Mouse (Mus musculus) myocyte (in vitro differentiated cells): ENCODE measurements around the gene Srpk2. TPM values are rescaled to one million over a fixed set of nuclear protein-coding genes. Genes with fewer than 3 reads are reported as not detected.
A peak's percentile ranks its signal among the peaks of the same experiment; 100 is the strongest.
"Not testable (repeated sequence)": the region's sequence is repeated elsewhere in the genome, so short reads cannot be mapped to it uniquely, and the experiment has no call there.

Experiments
- H3K27me3 ChIP-seq: one replicate; pipeline ENCODE4 v1.6.1; 2011; ENCODE audit not compliant: control insufficient read depth, insufficient read depth, insufficient read length
- H3K36me3 ChIP-seq: one replicate; pipeline ENCODE4 v1.6.1; 2011; ENCODE audit not compliant: control insufficient read depth, insufficient read depth
- H3K4me2 ChIP-seq: one replicate; pipeline ENCODE4 v1.6.1; 2011; ENCODE audit warnings: low read depth, control low read depth
- H3K4me3 ChIP-seq: one replicate; pipeline ENCODE4 v1.5.1; 2011; ENCODE audit warnings: mild to moderate bottlenecking, control low read depth, moderate library complexity
- H3K79me2 ChIP-seq: one replicate; pipeline ENCODE4 v1.6.1; 2011; ENCODE audit not compliant: control insufficient read depth, insufficient read depth
- H3ac ChIP-seq: one replicate; pipeline ENCODE4 v1.6.1; 2011; ENCODE audit not compliant: control insufficient read depth, insufficient read length
- CEBPB ChIP-seq: IDR thresholded peaks from 2 replicates; pipeline ENCODE4 v1.6.1; 2011; ENCODE audit warnings: mild to moderate bottlenecking, moderate library complexity; ENCODE audit not compliant: poor library complexity, insufficient read depth, severe bottlenecking
- E2F4 ChIP-seq: IDR thresholded peaks from one replicate; pipeline ENCODE4 v1.6.1; 2011; ENCODE audit warnings: mild to moderate bottlenecking, control low read depth, moderate library complexity; ENCODE audit not compliant: insufficient read depth
- MAX ChIP-seq: IDR thresholded peaks from one replicate; pipeline ENCODE4 v1.6.1; 2011; ENCODE audit warnings: low read depth, mild to moderate bottlenecking, control low read depth
- MYOD1 ChIP-seq, 3 experiments: IDR thresholded peaks; one replicate each; pipeline ENCODE4 v1.6.1; 2011; ENCODE audit warnings: control low read depth in 2 of 3, low read depth in 2 of 3, mild to moderate bottlenecking in 2 of 3, moderate library complexity in 1 of 3; ENCODE audit not compliant: insufficient read length in 2 of 3, control insufficient read depth in 1 of 3
- MYOG ChIP-seq, 3 experiments: IDR thresholded peaks; one replicate each; pipeline ENCODE4 v1.6.1; 2011; ENCODE audit warnings: control low read depth in 2 of 3, low read depth in 2 of 3, mild to moderate bottlenecking in 2 of 3; ENCODE audit not compliant: insufficient read length in 2 of 3, control insufficient read depth in 1 of 3, insufficient read depth in 1 of 3
- POLR2A ChIP-seq: IDR thresholded peaks from one replicate; pipeline ENCODE4 v1.6.1; 2011; ENCODE audit warnings: low read depth, mild to moderate bottlenecking, control low read depth, moderate library complexity; ENCODE audit not compliant: insufficient read length
- POLR2AphosphoS2 ChIP-seq: IDR thresholded peaks from one replicate; pipeline ENCODE4 v1.6.1; 2011; ENCODE audit warnings: low read depth, control low read depth; ENCODE audit not compliant: insufficient read length
- REST ChIP-seq: IDR thresholded peaks from one replicate; pipeline ENCODE4 v1.6.1; 2011; ENCODE audit warnings: mild to moderate bottlenecking, control low read depth, moderate library complexity; ENCODE audit not compliant: insufficient read depth, insufficient read length
- SRF ChIP-seq: IDR thresholded peaks from one replicate; pipeline ENCODE4 v1.6.1; 2011; ENCODE audit warnings: low read depth; ENCODE audit not compliant: control insufficient read depth, insufficient read length
- TCF12 ChIP-seq: IDR thresholded peaks from one replicate; pipeline ENCODE4 v1.6.1; 2011; ENCODE audit warnings: mild to moderate bottlenecking, control low read depth; ENCODE audit not compliant: poor library complexity, insufficient read depth, severe bottlenecking
- TCF3 ChIP-seq: IDR thresholded peaks from one replicate; pipeline ENCODE4 v1.6.1; 2011; ENCODE audit warnings: low read depth, control low read depth; ENCODE audit not compliant: insufficient read length
- USF1 ChIP-seq: IDR thresholded peaks from one replicate; pipeline ENCODE4 v1.6.1; 2011; ENCODE audit warnings: low read depth, mild to moderate bottlenecking, control low read depth, moderate library complexity
- polyA plus RNA-seq: library from polyadenylated mRNA; unstranded; fragments of >200 nt; fragmentation: generic; extraction: Trizol; gene quantifications from one replicate; pipeline ENCODE4 v1.2.1, GENCODE M21; 2012; ENCODE audit warnings: missing spikeins

Srpk2 gene
- polyA plus RNA-seq, 1 experiment = 8.1 TPM

GRCm38 (mm10) chr5:23560171-23560570 is 124.2 kb downstream of the Srpk2 start:
- Histone ChIP-seq H3K27me3 (no peaks in the 10 kb centered on the region), H3K79me2 (no peaks in the 10 kb centered on the region), H3K4me3 (no peak overlapping the region), H3K4me2 (no peak overlapping the region), H3ac (no peak overlapping the region), H3K36me3 (peaks cover 4% of the 10 kb centered on the region)
- no peak for TF ChIP-seq CEBPB
- no peak for TF ChIP-seq POLR2AphosphoS2
- TF ChIP-seq TCF3 = no peak
- no peak for TF ChIP-seq MYOG (IDR thresholded peaks at IDR 0.05; ENCODE audit: control insufficient read depth in 1 of 3, insufficient read depth in 1 of 3, insufficient read length in 2 of 3, low read depth in 2 of 3)
- TF ChIP-seq REST = no peak
- TF ChIP-seq MAX = no peak
- TF ChIP-seq USF1 = no peak
- no peak for TF ChIP-seq SRF
- TF ChIP-seq MYOD1 (IDR thresholded peaks at IDR 0.05; ENCODE audit: control insufficient read depth in 1 of 3, insufficient read length in 2 of 3, low read depth in 2 of 3) = no peak
- TF ChIP-seq POLR2A = no peak
- no peak for TF ChIP-seq TCF12
- no peak for TF ChIP-seq E2F4

GRCm38 (mm10) chr5:23556007-23556770 is 128.2 kb downstream of the Srpk2 start:
- Histone ChIP-seq H3K36me3 (no peaks in the 10 kb centered on the region), H3K4me2 (no peak overlapping the region), H3ac (no peak overlapping the region), H3K27me3 (no peaks in the 10 kb centered on the region), H3K79me2 (no peaks in the 10 kb centered on the region), H3K4me3 (no peak overlapping the region)
- TF ChIP-seq USF1 = no peak
- TF ChIP-seq POLR2A = no peak
- TF ChIP-seq REST = no peak
- TF ChIP-seq TCF12 = no peak
- no peak for TF ChIP-seq MYOD1 (IDR thresholded peaks at IDR 0.05; ENCODE audit: control insufficient read depth in 1 of 3, insufficient read length in 2 of 3, low read depth in 2 of 3)
- TF ChIP-seq E2F4 = no peak
- no peak for TF ChIP-seq POLR2AphosphoS2
- no peak for TF ChIP-seq MYOG (IDR thresholded peaks at IDR 0.05; ENCODE audit: control insufficient read depth in 1 of 3, insufficient read depth in 1 of 3, insufficient read length in 2 of 3, low read depth in 2 of 3)
- no peak for TF ChIP-seq TCF3
- no peak for TF ChIP-seq MAX
- no peak for TF ChIP-seq SRF
- no peak for TF ChIP-seq CEBPB

- H3K4me3 ChIP-seq, H3K36me3 ChIP-seq, H3K4me2 ChIP-seq, H3K27me3 ChIP-seq, H3ac ChIP-seq, H3K79me2 ChIP-seq: not testable (repeated sequence)
Observed at GRCm38 (mm10) chr5:23553338-23553737, 131.1 kb downstream of the Srpk2 start.

DNA sequence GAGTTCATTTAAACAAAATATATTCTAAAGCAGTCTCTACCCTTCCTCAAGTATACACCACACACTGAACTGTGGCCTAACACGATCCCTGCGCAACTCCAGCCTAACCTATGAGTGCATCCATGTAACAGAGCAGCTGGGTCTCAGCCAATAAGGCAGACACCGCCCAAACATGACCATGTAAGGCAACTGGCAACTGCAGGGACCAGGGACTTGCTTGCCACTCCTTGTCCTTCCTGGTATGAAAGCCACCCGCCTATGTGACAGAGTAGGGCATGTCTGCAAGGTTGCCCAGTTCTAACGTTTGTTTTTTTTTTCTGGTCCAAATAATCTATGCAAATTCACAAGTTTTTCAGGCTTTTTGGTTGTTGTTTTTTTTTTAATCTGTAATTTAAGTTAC is 132.7 kb downstream of the Srpk2 start:
- H3ac ChIP-seq = no peak overlapping the region
- H3K36me3 ChIP-seq = peaks cover 4% of the 10 kb centered on the region
- no peak overlapping the region for H3K4me3 ChIP-seq
- TF ChIP-seq SRF (peak; percentile 81), MYOG (IDR thresholded peaks at IDR 0.05; ENCODE audit: control insufficient read depth in 1 of 3, insufficient read depth in 1 of 3, insufficient read length in 2 of 3, low read depth in 2 of 3) (no peak)
- no peaks in the 10 kb centered on the region for H3K27me3 ChIP-seq
- no peak overlapping the region for H3K4me2 ChIP-seq
- no peaks in the 10 kb centered on the region for H3K79me2 ChIP-seq

DNA sequence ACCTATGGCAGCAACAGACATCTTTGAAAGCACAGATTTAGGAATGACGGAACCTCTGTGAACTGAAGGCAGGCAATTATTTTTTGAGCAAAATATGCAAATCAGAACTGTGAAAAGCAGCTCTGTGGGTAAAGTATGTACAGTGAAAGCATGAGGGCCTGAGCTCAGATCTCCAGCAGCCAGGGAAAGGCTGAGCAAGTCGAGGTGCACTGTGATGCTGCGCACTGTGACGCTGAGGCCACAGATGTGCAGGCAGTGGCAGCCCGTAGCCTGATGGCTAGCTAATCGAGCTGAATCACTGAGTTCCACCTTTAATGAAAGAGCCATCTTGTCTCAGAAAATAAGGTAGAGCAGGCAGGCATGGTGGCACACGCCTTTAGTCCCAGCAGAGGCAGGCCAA is 148.7 kb downstream of the Srpk2 start:
- TF ChIP-seq MYOD1 (IDR thresholded peaks at IDR 0.05; ENCODE audit: control insufficient read depth in 1 of 3, insufficient read length in 2 of 3, low read depth in 2 of 3) (no peak), CEBPB (no peak), MYOG (IDR thresholded peaks at IDR 0.05; ENCODE audit: control insufficient read depth in 1 of 3, insufficient read depth in 1 of 3, insufficient read length in 2 of 3, low read depth in 2 of 3) (no peak), POLR2A (no peak), TCF12 (no peak), POLR2AphosphoS2 (no peak), USF1 (no peak), REST (no peak), TCF3 (no peak), MAX (no peak)
- H3K4me2 ChIP-seq = no peak overlapping the region
- H3K27me3 ChIP-seq = no peaks in the 10 kb centered on the region
- no peak overlapping the region for H3K4me3 ChIP-seq
- peaks cover 11% of the 10 kb centered on the region for H3K36me3 ChIP-seq
- H3K79me2 ChIP-seq = no peaks in the 10 kb centered on the region
- no peak overlapping the region for H3ac ChIP-seq
